Mouse (Mus musculus) adrenal gland, postnatal 0 days (tissue): ENCODE results near the gene Ooep. TPM values are rescaled to one million over a fixed set of nuclear protein-coding genes. Genes with fewer than 3 reads are reported as not detected.

ENCODE experiments used
- polyA plus RNA-seq: library from polyadenylated mRNA; unstranded; fragments of >200 nt; fragmentation: Nextera tagmentation; extraction: Ambion mirVana; gene quantifications from 2 replicates; pipeline ENCODE4 v1.2.1, GENCODE M21; 2015

The Ooep gene
- polyA plus RNA-seq = 1.1 and 2.0 TPM in 2 replicates

DNA sequence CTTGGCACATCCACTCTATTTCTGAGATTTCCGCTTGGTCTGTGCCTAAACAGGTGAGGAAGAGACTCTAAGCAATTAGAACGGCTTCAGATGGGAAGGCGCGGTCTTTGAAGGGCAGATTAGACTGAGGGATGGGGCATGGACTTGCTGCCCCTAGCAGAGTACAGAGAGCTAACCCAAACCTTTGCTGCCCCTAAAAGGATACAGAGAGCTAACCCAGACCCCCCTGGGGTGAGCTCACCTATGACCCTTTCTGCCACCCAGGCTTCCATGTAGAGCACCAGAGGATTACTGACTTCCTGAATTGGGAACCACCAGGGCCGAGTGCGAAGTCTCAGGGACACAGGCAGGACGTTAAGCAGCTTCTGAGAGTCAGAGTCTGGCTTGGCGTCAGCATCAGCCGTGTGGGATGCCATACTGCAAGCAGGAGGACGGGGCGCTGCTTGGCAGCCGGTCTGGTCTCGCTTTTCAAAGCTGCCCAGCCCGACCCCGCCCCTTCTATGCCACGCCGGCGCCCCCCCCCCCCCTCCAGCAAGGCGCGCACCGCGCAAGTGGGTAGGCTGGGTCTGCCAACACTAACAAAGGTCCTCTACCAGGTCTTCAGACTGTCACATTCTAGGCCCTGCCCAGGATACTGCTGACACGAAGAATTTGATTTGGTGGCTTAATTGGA, at the start of gene Ooep:
Ooep (minus strand) TSS at position 613 of the 673 bp plus-strand sequence.

DNA sequence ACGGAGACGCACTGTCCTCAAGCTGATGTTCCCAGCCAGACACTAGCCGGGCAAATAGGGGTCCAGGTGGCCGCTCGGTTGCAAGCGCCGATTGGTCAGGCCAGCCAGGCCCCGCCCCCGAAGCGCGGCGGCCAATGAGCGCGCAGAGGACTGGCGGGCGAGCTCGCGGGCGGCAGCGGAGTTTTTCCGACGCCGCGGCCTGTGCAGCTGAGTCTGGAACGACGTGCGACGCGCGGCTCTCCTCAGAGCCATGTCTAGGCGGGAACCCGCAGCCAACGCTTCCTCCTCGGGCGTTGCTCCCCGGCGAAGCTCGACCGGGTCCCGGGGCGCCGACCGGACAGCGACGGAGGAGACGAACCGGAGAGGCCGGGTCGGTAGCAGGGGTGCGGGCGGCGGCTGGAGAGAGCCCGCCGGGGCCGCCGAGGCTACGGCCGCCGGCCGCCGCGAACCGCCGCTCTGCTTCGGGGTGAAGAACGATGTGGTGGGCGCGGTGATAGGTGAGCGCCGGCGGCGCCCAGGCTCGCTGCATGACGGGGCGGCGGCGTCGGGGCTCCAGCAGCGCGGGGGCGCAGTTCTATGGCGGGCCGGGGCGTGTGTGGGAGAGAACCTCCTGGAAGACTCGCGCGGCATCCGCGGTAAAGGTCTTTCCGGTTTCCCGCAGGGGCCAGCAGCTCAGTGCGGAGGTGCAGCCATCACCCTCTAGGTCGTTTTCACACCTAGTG, 17.3 kb upstream of the Ooep start, which contains the start of gene Ddx43:
Ddx43 (plus strand) TSS at position 148 of the 722 bp plus-strand sequence.

DNA sequence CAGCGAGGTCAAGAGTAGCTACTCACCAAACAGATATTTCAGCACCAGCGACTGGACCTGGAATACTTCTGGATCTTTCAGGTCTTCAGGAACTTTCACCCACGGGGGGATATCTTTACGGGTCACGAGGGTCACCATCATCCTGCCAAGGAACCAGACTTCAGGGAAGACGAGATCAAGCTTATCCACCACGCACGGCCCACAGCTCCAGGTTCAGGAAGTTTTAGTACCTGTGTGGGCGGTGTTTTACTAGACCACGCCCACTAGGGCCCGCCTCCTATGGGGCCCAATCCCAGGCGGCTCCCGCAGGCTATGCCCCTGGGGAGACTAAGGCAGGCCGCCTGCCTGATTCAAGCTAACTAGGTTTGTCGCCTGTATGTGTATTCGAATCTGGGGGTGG, 10.6 kb downstream of the Ooep start, which contains the start of gene Dppa5a:
Dppa5a (minus strand) TSS at position 219 of the 400 bp plus-strand sequence.

DNA sequence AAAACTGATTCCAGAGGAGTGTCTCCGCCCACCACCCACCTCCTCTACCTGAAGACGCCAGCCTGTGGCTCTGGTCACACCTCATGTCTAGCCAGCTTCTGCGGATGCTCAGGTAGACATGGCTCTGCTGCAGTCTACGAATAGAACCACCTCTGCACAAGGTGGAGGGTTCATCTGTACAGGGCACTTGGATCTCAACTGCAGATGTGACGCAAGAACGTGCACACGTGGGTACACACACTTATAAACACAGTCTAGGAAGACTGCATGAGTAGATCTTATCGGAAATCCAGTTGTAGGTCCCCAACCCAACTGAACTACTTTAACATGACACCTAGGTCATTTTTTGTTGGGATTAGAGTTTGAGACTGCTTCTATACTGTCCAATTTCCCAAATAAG, 22.9 kb downstream of the Ooep start, which contains the start of gene Gsta2:
Gsta2 (minus strand) TSS at position 178 of the 400 bp plus-strand sequence.

DNA sequence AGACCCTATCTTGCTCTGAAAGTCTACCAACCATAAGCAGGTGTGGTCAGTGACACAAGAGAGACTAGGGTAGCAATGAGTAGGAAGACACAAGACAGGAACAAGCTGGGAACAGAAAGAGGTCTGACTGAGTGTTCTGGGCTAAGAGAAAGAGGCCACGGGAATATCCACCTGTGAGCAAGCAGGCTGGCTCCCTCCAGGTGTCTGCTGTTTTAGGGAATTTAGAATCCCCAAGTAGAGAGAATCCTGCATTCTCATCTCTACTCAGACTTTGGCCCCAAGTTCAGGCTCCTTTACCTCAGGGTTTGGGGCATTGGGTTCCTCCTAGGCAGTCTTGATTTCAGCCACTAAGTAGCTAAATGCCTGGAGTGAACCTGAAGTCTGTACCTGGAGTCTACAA, 51.2 kb downstream of the Ooep start, which contains the start of gene Omt2b:
Omt2b (plus strand) TSS at position 301 of the 400 bp plus-strand sequence.

Other genes with a start within 250 kb of the Ooep start
- gene Gsta4, start 196.0 kb downstream of the Ooep start, polyA plus RNA-seq = 70.3 and 99.9 TPM in 2 replicates
- 0.51 and 3.5 TPM in 2 replicates for gene Gsta1, start 148.1 kb downstream of the Ooep start, polyA plus RNA-seq
- gene Gm3776, start 121.6 kb downstream of the Ooep start, polyA plus RNA-seq = 2.8 TPM in 1 of 2 replicates, not detected in the other
- gene Gm10639, start 88.8 kb downstream of the Ooep start, polyA plus RNA-seq = 0.30 and 0.79 TPM in 2 replicates
- not detected in 2 replicates for gene Omt2a, start 63.9 kb downstream of the Ooep start, polyA plus RNA-seq
- not detected in 2 replicates for gene Omt2b, start 51.1 kb downstream of the Ooep start, polyA plus RNA-seq
- 0.75 and 0.82 TPM in 2 replicates for gene Gsta2, start 22.9 kb downstream of the Ooep start, polyA plus RNA-seq
- 0.22 TPM in 1 of 2 replicates, not detected in the other for gene Dppa5a, start 10.5 kb downstream of the Ooep start, polyA plus RNA-seq
- 0.11 TPM in 1 of 2 replicates, not detected in the other for gene Ddx43, start 17.1 kb upstream of the Ooep start, polyA plus RNA-seq
- gene Cgas, start 64.5 kb upstream of the Ooep start, polyA plus RNA-seq = 0.99 and 1.0 TPM in 2 replicates
- gene Mto1, start 69.5 kb upstream of the Ooep start, polyA plus RNA-seq = 11.7 and 21.8 TPM in 2 replicates
- gene Gm17324, start 70.1 kb upstream of the Ooep start, polyA plus RNA-seq = 0.75 and 1.5 TPM in 2 replicates
- gene Eef1a1, start 110.4 kb upstream of the Ooep start, polyA plus RNA-seq = 2,814 and 3,155 TPM in 2 replicates
- 15.3 and 15.6 TPM in 2 replicates for gene Slc17a5, start 209.3 kb upstream of the Ooep start, polyA plus RNA-seq
- 1.0 and 1.1 TPM in 2 replicates for gene Cd109, start 236.8 kb upstream of the Ooep start, polyA plus RNA-seq